Mouse (Mus musculus): ENCODE data around the gene Srp54c.
"Not testable (repeated sequence)": the region's sequence is repeated elsewhere in the genome, so short reads cannot be mapped to it uniquely, and the experiment has no call there.

Gene Srp54c

GRCm38 (mm10) chr12:55229626-55230519 is at the start of gene Srp54c:
TSS of gene Srp54c (plus strand) at chr12:55230168.
- not testable (repeated sequence) for DNase-seq (ENCODE audit: low read depth)

GRCm38 (mm10) chr12:55187686-55188085 is 42.3 kb upstream of the Srp54c start:
- not testable (repeated sequence) for DNase-seq (ENCODE audit: low read depth)

GRCm38 (mm10) chr12:55189127-55189526 is 40.8 kb upstream of the Srp54c start:
- not testable (repeated sequence) for DNase-seq (ENCODE audit: low read depth)

- DNase-seq (ENCODE audit: low read depth): not testable (repeated sequence)
These were observed 30.7 kb upstream of the Srp54c start, which contains the start of gene 1700047I17Rik2 for GRCm38 (mm10) chr12:55199306-55199705. TSS of gene 1700047I17Rik2 (plus strand) at chr12:55199592.

GRCm38 (mm10) chr12:55199799-55200198 is 30.2 kb upstream of the Srp54c start:
- not testable (repeated sequence) for DNase-seq (ENCODE audit: low read depth)

GRCm38 (mm10) chr12:55212944-55213343 is 17.0 kb upstream of the Srp54c start:
- DNase-seq (ENCODE audit: low read depth): not testable (repeated sequence)

GRCm38 (mm10) chr12:55230520-55230861 is 523 bp downstream of the Srp54c start:
- DNase-seq (ENCODE audit: low read depth): not testable (repeated sequence)

- DNase-seq (ENCODE audit: low read depth): not testable (repeated sequence)
These were observed 12.3 kb downstream of the Srp54c start for GRCm38 (mm10) chr12:55242243-55242642.

GRCm38 (mm10) chr12:55261950-55262349 is 32.0 kb downstream of the Srp54c start:
- DNase-seq (ENCODE audit: low read depth): not testable (repeated sequence)

GRCm38 (mm10) chr12:55263385-55263784 is 33.4 kb downstream of the Srp54c start:
- not testable (repeated sequence) for DNase-seq (ENCODE audit: low read depth)

- peak; percentile 62 for DNase-seq (ENCODE audit: low read depth)
These were observed 42.3 kb downstream of the Srp54c start for GRCm38 (mm10) chr12:55272243-55272642.

GRCm38 (mm10) chr12:55277583-55277982 is 47.6 kb downstream of the Srp54c start:
- DNase-seq (ENCODE audit: low read depth): not testable (repeated sequence)

GRCm38 (mm10) chr12:55298112-55298511 is 68.1 kb downstream of the Srp54c start:
- no peak for DNase-seq (ENCODE audit: low read depth)

- DNase-seq (ENCODE audit: low read depth): peak; percentile 74
These were observed 69.4 kb downstream of the Srp54c start, which contains the start of gene 1110008L16Rik for GRCm38 (mm10) chr12:55299336-55299735. TSS of gene 1110008L16Rik (plus strand) at chr12:55299577.

GRCm38 (mm10) chr12:55300820-55301351 is 70.9 kb downstream of the Srp54c start:
- DNase-seq (ENCODE audit: low read depth): no peak

- peak; percentile 66 for DNase-seq (ENCODE audit: low read depth)
These were observed 71.7 kb downstream of the Srp54c start for GRCm38 (mm10) chr12:55301472-55302300.

GRCm38 (mm10) chr12:55302485-55303441 is 72.8 kb downstream of the Srp54c start, which contains the start of gene Ppp2r3c:
TSS of gene Ppp2r3c (minus strand) at chr12:55302998.
- peak; percentile 99 for DNase-seq (ENCODE audit: low read depth)

- DNase-seq (ENCODE audit: low read depth): no peak
These were observed 76.4 kb downstream of the Srp54c start for GRCm38 (mm10) chr12:55306371-55306770.

- DNase-seq (ENCODE audit: low read depth): no peak
These were observed 77.6 kb downstream of the Srp54c start for GRCm38 (mm10) chr12:55307566-55307965.

- no peak for DNase-seq (ENCODE audit: low read depth)
These were observed 78.8 kb downstream of the Srp54c start for GRCm38 (mm10) chr12:55308731-55309130.

GRCm38 (mm10) chr12:55309501-55309900 is 79.5 kb downstream of the Srp54c start:
- no peak for DNase-seq (ENCODE audit: low read depth)
